Mouse (Mus musculus): ENCODE data around the gene Id1. TPM values are rescaled to one million over a fixed set of nuclear protein-coding genes. Genes with fewer than 3 reads are reported as not detected.

Gene Id1
- polyA plus RNA-seq, 1 experiment from 2014 or later = 330 TPM

GRCm38 (mm10) chr2:152703596-152704255 is 32.3 kb upstream of the Id1 start:
- H3K27me3 ChIP-seq = no peaks in the 10 kb centered on the region
- no peak overlapping the region for H3K4me3 ChIP-seq (replicated peaks)
- ATAC-seq (ENCODE audit: insufficient number of reproducible peaks, insufficient read depth, low FRiP score, low TSS enrichment, low read depth) = no peak
- WGBS = 89% methylated on average over 21 of the region's 21 CpGs
- H3K36me3 ChIP-seq = peaks cover 72% of the 10 kb centered on the region
- H3K9me3 ChIP-seq = no peaks in the 10 kb centered on the region
- peaks cover 51% of the 10 kb centered on the region for H3K4me1 ChIP-seq (replicated peaks)
- H3K27ac ChIP-seq = peak overlapping the region; percentile 98
- 0 out of 2 replicates have a peak overlapping the region, but pooled peaks have one; percentile 23 for H3K9ac ChIP-seq (replicated peaks)
- no peak overlapping the region for H3K4me2 ChIP-seq

DNA sequence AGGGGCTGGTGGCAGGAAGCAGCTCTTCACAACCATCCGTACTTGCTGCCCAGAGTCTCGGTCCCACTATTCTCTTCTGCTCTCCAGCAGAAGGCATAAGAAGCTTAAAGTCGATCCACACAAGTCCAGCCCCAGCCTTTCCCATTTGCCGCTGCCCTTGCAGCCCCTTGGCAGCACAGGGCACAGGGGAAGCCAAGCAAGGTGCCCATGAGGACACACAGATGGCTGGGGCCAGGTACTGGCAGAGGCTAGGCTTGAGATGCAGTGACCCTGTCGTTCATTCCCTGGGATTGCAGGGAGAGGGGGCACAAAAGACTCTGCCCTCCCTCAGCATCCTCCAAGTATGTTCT is 31.8 kb upstream of the Id1 start:
- Histone ChIP-seq H3K9me3 (no peaks in the 10 kb centered on the region), H3K27ac (peak overlapping the region; percentile 98), H3K4me1 (replicated peaks) (peaks cover 51% of the 10 kb centered on the region), H3K4me2 (no peak overlapping the region), H3K9ac (replicated peaks) (0 out of 2 replicates have a peak overlapping the region, but pooled peaks have one; percentile 23), H3K4me3 (replicated peaks) (no peak overlapping the region), H3K27me3 (no peaks in the 10 kb centered on the region), H3K36me3 (peaks cover 67% of the 10 kb centered on the region)
- ATAC-seq (ENCODE audit: insufficient number of reproducible peaks, insufficient read depth, low FRiP score, low TSS enrichment, low read depth) = no peak
- WGBS = 82% methylated on average over 5 of the region's 5 CpGs

DNA sequence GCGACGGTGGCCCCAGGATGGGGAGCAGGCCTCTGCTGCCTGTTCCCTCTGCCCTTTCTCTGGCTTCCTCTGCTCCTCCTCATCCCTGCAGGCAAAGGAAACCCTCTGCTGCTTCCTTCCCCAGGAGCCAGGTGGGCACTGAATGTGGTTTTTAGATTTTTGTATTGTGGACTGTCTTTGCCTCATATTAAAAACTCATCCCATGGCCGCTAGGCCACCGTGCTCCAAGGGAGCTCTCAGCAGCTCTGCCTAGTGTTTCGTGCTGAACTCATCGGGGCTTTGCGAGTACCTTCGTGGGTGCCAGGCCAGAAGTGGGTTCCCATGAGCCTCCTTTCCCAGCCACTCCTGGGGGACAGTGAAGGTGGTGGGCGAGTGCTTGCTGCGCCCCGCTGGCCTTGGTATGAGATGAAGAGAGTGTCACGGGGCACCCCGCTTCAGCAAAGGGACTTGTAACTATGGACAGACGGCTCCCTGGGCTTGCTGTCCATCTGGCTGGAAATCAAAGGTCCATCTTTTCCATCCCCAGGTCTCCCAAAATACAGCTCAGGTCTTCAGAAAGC is 31.2 kb upstream of the Id1 start:
- H3K9me3 ChIP-seq = no peaks in the 10 kb centered on the region
- WGBS = 89% methylated on average over 14 of the region's 14 CpGs
- H3K9ac ChIP-seq (replicated peaks) = peak overlapping the region; percentile 47; the same call in 1 of the 2 replicates
- H3K27ac ChIP-seq = peak overlapping the region; percentile 98
- H3K4me2 ChIP-seq = no peak overlapping the region
- no peak for ATAC-seq (ENCODE audit: insufficient number of reproducible peaks, insufficient read depth, low FRiP score, low TSS enrichment, low read depth)
- H3K4me3 ChIP-seq (replicated peaks) = no peak overlapping the region
- no peaks in the 10 kb centered on the region for H3K27me3 ChIP-seq
- peaks cover 60% of the 10 kb centered on the region for H3K36me3 ChIP-seq
- peaks cover 51% of the 10 kb centered on the region for H3K4me1 ChIP-seq (replicated peaks)

- Histone ChIP-seq H3K9me3 (no peaks in the 10 kb centered on the region), H3K27me3 (no peaks in the 10 kb centered on the region), H3K27ac (peak overlapping the region; percentile 98), H3K4me1 (replicated peaks) (peaks cover 51% of the 10 kb centered on the region), H3K4me3 (replicated peaks) (peak overlapping the region; percentile 7; the same call in 1 of the 2 replicates), H3K36me3 (peaks cover 48% of the 10 kb centered on the region), H3K4me2 (peak overlapping the region; percentile 22), H3K9ac (replicated peaks) (peak overlapping the region; percentile 47)
- peak; percentile 83 for ATAC-seq (ENCODE audit: insufficient number of reproducible peaks, insufficient read depth, low FRiP score, low TSS enrichment, low read depth)
- WGBS = 22% methylated on average over 22 of the region's 22 CpGs
Observed at GRCm38 (mm10) chr2:152705993-152706571, 30.0 kb upstream of the Id1 start.

GRCm38 (mm10) chr2:152707186-152707585 is 28.9 kb upstream of the Id1 start:
- WGBS = 11% methylated on average over 7 of the region's 7 CpGs
- H3K4me1 ChIP-seq (replicated peaks) = peaks cover 51% of the 10 kb centered on the region
- H3K36me3 ChIP-seq = peaks cover 37% of the 10 kb centered on the region

GRCm38 (mm10) chr2:152707627-152708026 is 28.4 kb upstream of the Id1 start:
- no peaks in the 10 kb centered on the region for H3K27me3 ChIP-seq
- H3K9ac ChIP-seq (replicated peaks) = peak overlapping the region; percentile 62
- peaks cover 51% of the 10 kb centered on the region for H3K4me1 ChIP-seq (replicated peaks)
- H3K36me3 ChIP-seq = peaks cover 33% of the 10 kb centered on the region
- H3K9me3 ChIP-seq = no peaks in the 10 kb centered on the region
- H3K27ac ChIP-seq = peak overlapping the region; percentile 98
- H3K4me2 ChIP-seq = peak overlapping the region; percentile 63
- ATAC-seq (ENCODE audit: insufficient number of reproducible peaks, insufficient read depth, low FRiP score, low TSS enrichment, low read depth) = peak; percentile 89
- under 1% methylated on average over 31 of the region's 31 CpGs for WGBS
- H3K4me3 ChIP-seq (replicated peaks) = peak overlapping the region; percentile 38

More at GRCm38 (mm10) chr2:152707186-152707585, 28.9 kb upstream of the Id1 start:
- H3K27me3 ChIP-seq = no peaks in the 10 kb centered on the region
- H3K27ac ChIP-seq = peak overlapping the region; percentile 98
- H3K9me3 ChIP-seq = no peaks in the 10 kb centered on the region
- ATAC-seq (ENCODE audit: insufficient number of reproducible peaks, insufficient read depth, low FRiP score, low TSS enrichment, low read depth) = no peak
- peak overlapping the region; percentile 38 for H3K4me3 ChIP-seq (replicated peaks)
- peak overlapping the region; percentile 62 for H3K9ac ChIP-seq (replicated peaks)
- H3K4me2 ChIP-seq = peak overlapping the region; percentile 63

DNA sequence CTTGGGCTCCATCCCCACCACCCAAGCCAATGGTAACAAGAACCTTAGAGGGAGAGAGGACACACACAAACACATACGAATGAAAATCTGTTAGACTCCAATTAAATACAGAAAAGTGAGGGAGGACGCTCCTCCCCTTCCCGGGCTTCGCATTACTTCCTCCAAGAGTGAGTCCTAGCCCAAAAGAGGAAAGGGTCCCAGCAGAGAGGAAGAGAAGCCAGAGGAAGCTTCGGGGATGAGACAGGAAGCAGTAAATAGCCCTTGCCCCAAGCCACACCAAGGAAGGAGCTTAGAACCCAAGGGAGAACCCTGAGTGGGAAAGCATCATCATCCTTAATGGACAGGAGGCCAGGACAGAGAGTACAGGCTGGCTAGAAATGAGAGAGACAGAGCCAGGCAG is 27.0 kb upstream of the Id1 start:
- H3K9ac ChIP-seq (replicated peaks) = no peak overlapping the region
- peaks cover 46% of the 10 kb centered on the region for H3K4me1 ChIP-seq (replicated peaks)
- no peak overlapping the region for H3K4me2 ChIP-seq
- no peaks in the 10 kb centered on the region for H3K9me3 ChIP-seq
- H3K4me3 ChIP-seq (replicated peaks) = no peak overlapping the region
- peaks cover 18% of the 10 kb centered on the region for H3K36me3 ChIP-seq
- no peak overlapping the region for H3K27ac ChIP-seq
- 90% methylated on average over 5 of the region's 5 CpGs for WGBS
- ATAC-seq (ENCODE audit: insufficient number of reproducible peaks, insufficient read depth, low FRiP score, low TSS enrichment, low read depth) = no peak
- H3K27me3 ChIP-seq = no peaks in the 10 kb centered on the region

DNA sequence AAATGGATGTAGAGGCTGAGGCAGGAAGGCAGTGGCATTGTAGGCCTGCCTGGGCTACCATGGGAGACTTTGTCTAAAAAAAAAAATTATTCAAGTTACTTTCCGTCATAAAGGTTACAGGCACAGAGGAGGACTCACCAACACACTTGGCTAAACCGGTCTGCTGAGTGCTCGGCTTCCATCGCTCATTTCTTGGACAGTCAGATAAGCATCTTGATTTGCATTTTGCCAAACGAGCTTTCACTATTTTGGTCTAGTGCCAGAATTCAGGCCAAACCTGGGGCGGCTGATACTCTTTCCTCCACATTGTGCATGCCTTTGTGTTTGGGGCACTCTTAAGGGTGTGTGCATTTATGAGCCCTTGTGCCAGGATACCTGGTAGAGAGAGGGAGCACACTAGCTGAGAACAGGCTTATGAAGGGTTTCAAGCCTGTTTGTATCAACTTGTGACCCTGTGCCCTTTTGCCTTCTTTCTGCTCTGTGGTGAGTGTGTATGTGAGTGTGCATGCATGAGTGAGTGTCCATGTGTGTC is 19.7 kb upstream of the Id1 start:
- Histone ChIP-seq H3K36me3 (no peaks in the 10 kb centered on the region), H3K27ac (peak overlapping the region; percentile 60; the same call in 1 of the 2 replicates), H3K27me3 (no peaks in the 10 kb centered on the region), H3K9me3 (no peaks in the 10 kb centered on the region), H3K4me2 (no peak overlapping the region), H3K4me3 (replicated peaks) (no peak overlapping the region), H3K9ac (replicated peaks) (no peak overlapping the region), H3K4me1 (replicated peaks) (peaks cover 13% of the 10 kb centered on the region)
- 76% methylated on average over 6 of the region's 6 CpGs for WGBS
- ATAC-seq (ENCODE audit: insufficient number of reproducible peaks, insufficient read depth, low FRiP score, low TSS enrichment, low read depth) = no peak

DNA sequence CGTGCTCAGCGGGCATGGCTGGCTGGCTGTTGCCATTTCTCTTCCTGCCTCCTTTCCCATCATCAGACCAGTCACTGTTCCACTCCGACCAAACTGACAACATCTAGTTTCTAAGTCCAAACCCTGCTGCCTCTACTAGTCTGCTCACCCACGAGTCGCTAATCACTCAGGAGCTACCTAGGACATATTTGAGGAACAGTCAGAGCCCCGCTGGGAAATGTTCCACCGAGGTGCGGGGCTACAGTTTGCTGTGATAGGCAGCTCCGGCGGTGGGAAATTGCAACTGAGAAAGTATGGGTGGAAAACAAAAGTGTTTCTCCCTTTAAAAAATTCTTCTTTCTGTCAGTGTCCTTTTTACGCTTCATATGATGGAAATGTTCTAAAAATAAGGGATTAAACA is 18.4 kb upstream of the Id1 start:
- Histone ChIP-seq H3K9ac (replicated peaks) (no peak overlapping the region), H3K27ac (peak overlapping the region; percentile 59), H3K4me3 (replicated peaks) (no peak overlapping the region), H3K9me3 (no peaks in the 10 kb centered on the region), H3K4me2 (no peak overlapping the region), H3K27me3 (no peaks in the 10 kb centered on the region), H3K36me3 (no peaks in the 10 kb centered on the region), H3K4me1 (replicated peaks) (peaks cover 13% of the 10 kb centered on the region)
- ATAC-seq (ENCODE audit: insufficient number of reproducible peaks, insufficient read depth, low FRiP score, low TSS enrichment, low read depth) = no peak
- WGBS = 67% methylated on average over 11 of the region's 11 CpGs

DNA sequence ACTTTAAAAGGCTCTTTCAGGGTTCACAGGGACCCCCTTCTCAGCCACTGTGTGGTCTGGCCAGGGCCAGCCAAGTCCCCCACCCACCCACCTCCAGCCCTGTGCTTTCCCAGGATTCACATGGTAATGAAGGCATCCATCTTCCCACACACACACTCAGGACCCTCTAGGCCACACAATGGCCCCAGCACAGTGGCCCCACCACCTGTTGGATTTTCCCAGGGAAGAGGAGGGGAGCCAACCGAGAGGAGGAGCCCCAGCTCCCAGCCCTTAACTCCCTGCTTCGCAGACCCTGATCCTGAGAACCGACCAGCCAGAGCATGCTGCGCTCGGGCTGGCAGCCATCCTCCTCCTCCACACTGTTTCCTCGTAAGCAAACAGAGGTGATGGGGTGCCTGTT is 18.0 kb upstream of the Id1 start:
- 0 out of 2 replicates have a peak, but pooled peaks have one; percentile 20 for ATAC-seq (ENCODE audit: insufficient number of reproducible peaks, insufficient read depth, low FRiP score, low TSS enrichment, low read depth)
- no peak overlapping the region for H3K9ac ChIP-seq (replicated peaks)
- H3K27ac ChIP-seq = peak overlapping the region; percentile 59
- H3K36me3 ChIP-seq = no peaks in the 10 kb centered on the region
- peaks cover 13% of the 10 kb centered on the region for H3K4me1 ChIP-seq (replicated peaks)
- H3K9me3 ChIP-seq = no peaks in the 10 kb centered on the region
- H3K4me3 ChIP-seq (replicated peaks) = no peak overlapping the region
- no peaks in the 10 kb centered on the region for H3K27me3 ChIP-seq
- no peak overlapping the region for H3K4me2 ChIP-seq
- WGBS = 31% methylated on average over 6 of the region's 6 CpGs

- Histone ChIP-seq H3K9me3 (no peaks in the 10 kb centered on the region), H3K27me3 (peaks cover 5% of the 10 kb centered on the region; the same call in 1 of the 2 replicates), H3K4me3 (replicated peaks) (peak overlapping the region; percentile 38), H3K27ac (peak overlapping the region; percentile 62; the same call in 1 of the 2 replicates), H3K36me3 (no peaks in the 10 kb centered on the region), H3K4me2 (peak overlapping the region; percentile 73), H3K4me1 (replicated peaks) (peaks cover 43% of the 10 kb centered on the region), H3K9ac (replicated peaks) (peak overlapping the region; percentile 65)
- WGBS = 3% methylated on average over 37 of the region's 37 CpGs
- 0 out of 2 replicates have a peak, but pooled peaks have one; percentile 47 for ATAC-seq (ENCODE audit: insufficient number of reproducible peaks, insufficient read depth, low FRiP score, low TSS enrichment, low read depth)
Observed at GRCm38 (mm10) chr2:152723651-152724331, 12.3 kb upstream of the Id1 start.
